Mouse (Mus musculus) embryonic facial prominence, embryonic 11.5 days (tissue): ENCODE data around the gene Cnn2. TPM values are rescaled to one million over a fixed set of nuclear protein-coding genes. Genes with fewer than 3 reads are reported as not detected.
"Not testable (repeated sequence)": the region's sequence is repeated elsewhere in the genome, so short reads cannot be mapped to it uniquely, and the experiment has no call there.

Experiments used
- ATAC-seq: fragments of 200-750 bp; cut with Nextera tagmentation; replicated peaks from 2 replicates; pipeline ENCODE4 v1.8.0; 2017; ENCODE audit warnings: low read depth; ENCODE audit not compliant: insufficient number of reproducible peaks, low FRiP score, low TSS enrichment
- DNase-seq: peaks from one replicate; pipeline ENCODE4 v3.0.0-alpha.2; 2015; ENCODE audit warnings: low spot score
- H3K27ac ChIP-seq: fragments of 300-500 bp; sonication (generic); replicated peaks from 2 replicates; pipeline ENCODE4 v1.5.1; 2014; ENCODE audit warnings: mild to moderate bottlenecking, low read depth, low read length, control low read depth
- H3K27me3 ChIP-seq: fragments of 300-500 bp; sonication (generic); 2 replicates; pipeline ENCODE4 v1.6.1; 2014; ENCODE audit warnings: mild to moderate bottlenecking, low read length, moderate library complexity, mixed read lengths; ENCODE audit not compliant: control insufficient read depth, insufficient read depth
- H3K36me3 ChIP-seq: fragments of 300-500 bp; sonication (generic); replicated peaks from 2 replicates; pipeline ENCODE4 v1.6.1; 2014; ENCODE audit warnings: low read depth, mild to moderate bottlenecking, low read length, moderate library complexity, mixed read lengths; ENCODE audit not compliant: control insufficient read depth, insufficient read depth
- H3K4me1 ChIP-seq: fragments of 300-500 bp; sonication (generic); 2 replicates; pipeline ENCODE4 v1.6.1; 2014; ENCODE audit warnings: low read length, mixed read lengths; ENCODE audit not compliant: control insufficient read depth, insufficient read depth
- H3K4me2 ChIP-seq: fragments of 300-500 bp; sonication (generic); 2 replicates; pipeline ENCODE4 v1.6.1; 2014; ENCODE audit warnings: low read depth, mild to moderate bottlenecking, control low read depth, low read length, moderate library complexity
- H3K4me3 ChIP-seq: fragments of 300-500 bp; sonication (generic); 2 replicates; pipeline ENCODE4 v1.5.1; 2014; ENCODE audit warnings: low read depth, low read length, control low read depth
- H3K9ac ChIP-seq: fragments of 300-500 bp; sonication (generic); replicated peaks from 2 replicates; pipeline ENCODE4 v1.6.1; 2014; ENCODE audit warnings: mild to moderate bottlenecking, control low read depth, low read length
- H3K9me3 ChIP-seq: fragments of 300-500 bp; sonication (generic); replicated peaks from 2 replicates; pipeline ENCODE4 v1.6.1; 2016; ENCODE audit warnings: mild to moderate bottlenecking, low read length, inconsistent platforms, mixed read lengths; ENCODE audit not compliant: control insufficient read depth
- WGBS: fragments of 180-500 bp; shearing (Covaris S2); extraction: QIAGEN DNeasy Blood & Tissue Kit; methylation state at CpG from one replicate; pipeline ENCODE4 v1.1.7; 2014; 5-methylcytosine and 5-hydroxymethylcytosine counted together
- polyA plus RNA-seq: library from polyadenylated mRNA; unstranded; fragments of >200 nt; fragmentation: Nextera tagmentation; extraction: Ambion mirVana; gene quantifications from 2 replicates; pipeline ENCODE4 v1.2.1, GENCODE M21; 2014

The Cnn2 gene
- polyA plus RNA-seq, 1 experiment from 2014 or later, result 255 TPM

DNA sequence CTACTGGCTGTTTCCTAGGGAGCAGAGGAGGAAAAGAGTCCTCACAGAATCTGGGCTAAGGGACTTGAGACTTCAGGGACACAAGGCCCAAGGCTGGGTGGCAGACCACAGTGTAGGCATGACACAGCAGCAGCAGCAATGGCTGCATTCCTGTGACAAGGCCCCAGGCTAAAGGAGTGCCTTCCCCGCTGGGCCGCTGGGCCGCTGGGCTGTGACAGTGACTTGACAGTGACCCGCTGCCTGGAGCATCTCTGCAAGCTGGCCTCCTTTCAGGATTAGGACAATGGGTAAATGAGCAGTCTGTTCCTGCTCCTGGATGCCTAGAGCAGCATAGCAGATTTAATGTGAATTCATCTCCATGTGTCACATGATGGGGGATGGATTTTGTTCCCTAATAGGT is 55.7 kb downstream of the Cnn2 start:
- no peak for ATAC-seq
- H3K36me3 ChIP-seq, result no peaks in the 10 kb centered on the region
- H3K4me1 ChIP-seq, result no peaks in the 10 kb centered on the region
- DNase-seq, result no peak
- no peak overlapping the region for H3K4me2 ChIP-seq
- H3K9ac ChIP-seq, result peak overlapping the region; percentile 19
- no peak overlapping the region for H3K27ac ChIP-seq
- 26% methylated on average over 4 of the region's 4 CpGs for WGBS
- no peaks in the 10 kb centered on the region for H3K27me3 ChIP-seq
- no peak overlapping the region for H3K4me3 ChIP-seq
- no peaks in the 10 kb centered on the region for H3K9me3 ChIP-seq

DNA sequence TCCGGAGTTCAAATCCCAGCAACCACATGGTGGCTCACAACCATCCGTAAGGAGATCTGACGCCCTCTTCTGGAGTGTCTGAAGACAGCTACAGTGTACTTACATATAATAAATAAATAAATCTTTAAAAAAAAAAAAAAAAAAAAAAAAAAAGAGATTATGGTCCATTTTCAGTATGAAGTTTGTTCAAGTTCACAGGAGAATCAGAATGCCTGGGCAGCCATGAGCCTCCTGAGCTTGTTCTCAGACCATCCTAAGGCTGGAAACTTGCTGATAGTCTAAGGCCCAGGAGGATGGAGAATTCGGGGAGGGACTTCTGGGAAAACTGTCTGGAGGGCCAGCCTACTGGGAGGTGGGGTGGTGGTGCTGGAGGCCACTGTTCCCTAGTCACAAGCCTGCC is 57.0 kb downstream of the Cnn2 start:
- not testable (repeated sequence) for H3K27me3 ChIP-seq, H3K9ac ChIP-seq, H3K9me3 ChIP-seq, H3K36me3 ChIP-seq, H3K27ac ChIP-seq, ATAC-seq, H3K4me1 ChIP-seq, H3K4me3 ChIP-seq, DNase-seq, H3K4me2 ChIP-seq
- 87% methylated on average over 2 of the region's 4 CpGs for WGBS

Other genes starting within 250 kb of the Cnn2 start
- 30.5 and 35.6 TPM in 2 replicates for gene Polrmt, start 242.0 kb upstream of the Cnn2 start, polyA plus RNA-seq
- gene Fgf22, start 233.5 kb upstream of the Cnn2 start, polyA plus RNA-seq, result 0.25 and 0.38 TPM in 2 replicates
- 65.1 and 72.7 TPM in 2 replicates for gene Rnf126, start 221.6 kb upstream of the Cnn2 start, polyA plus RNA-seq
- 2.4 and 2.7 TPM in 2 replicates for gene Fstl3, start 211.3 kb upstream of the Cnn2 start, polyA plus RNA-seq
- not detected in 2 replicates for gene Prss57, start 197.6 kb upstream of the Cnn2 start, polyA plus RNA-seq
- 85.7 and 102 TPM in 2 replicates for gene Palm, start 195.0 kb upstream of the Cnn2 start, polyA plus RNA-seq
- 0.39 and 0.82 TPM in 2 replicates for gene Misp, start 167.6 kb upstream of the Cnn2 start, polyA plus RNA-seq
- 237 and 257 TPM in 2 replicates for gene Ptbp1, start 134.2 kb upstream of the Cnn2 start, polyA plus RNA-seq
- gene Prtn3, start 114.1 kb upstream of the Cnn2 start, polyA plus RNA-seq, result 10.9 and 11.2 TPM in 2 replicates
- gene Plppr3, start 114.0 kb upstream of the Cnn2 start, polyA plus RNA-seq, result 78.3 and 85.8 TPM in 2 replicates
- 0.50 and 0.88 TPM in 2 replicates for gene Elane, start 102.3 kb upstream of the Cnn2 start, polyA plus RNA-seq
- gene Cfd, start 97.7 kb upstream of the Cnn2 start, polyA plus RNA-seq, result not detected in 2 replicates
- 36.5 and 36.9 TPM in 2 replicates for gene Med16, start 79.7 kb upstream of the Cnn2 start, polyA plus RNA-seq
- gene Gm26602, start 77.7 kb upstream of the Cnn2 start, polyA plus RNA-seq, result 4.3 and 11.5 TPM in 2 replicates
- 0.48 and 0.75 TPM in 2 replicates for gene Kiss1r, start 71.6 kb upstream of the Cnn2 start, polyA plus RNA-seq
- 116 and 122 TPM in 2 replicates for gene R3hdm4, start 67.4 kb upstream of the Cnn2 start, polyA plus RNA-seq
- 5.0 and 5.2 TPM in 2 replicates for gene Arid3a, start 61.5 kb upstream of the Cnn2 start, polyA plus RNA-seq
- 118 and 123 TPM in 2 replicates for gene Wdr18, start 28.4 kb upstream of the Cnn2 start, polyA plus RNA-seq
- gene Grin3b, start 17.9 kb upstream of the Cnn2 start, polyA plus RNA-seq, result 0.21 and 0.22 TPM in 2 replicates
- 13.4 and 13.7 TPM in 2 replicates for gene Tmem259, start 4.3 kb upstream of the Cnn2 start, polyA plus RNA-seq
- gene Abca7, start 7.9 kb downstream of the Cnn2 start, polyA plus RNA-seq, result 0.98 and 1.3 TPM in 2 replicates
- 5.2 and 6.7 TPM in 2 replicates for gene Arhgap45, start 28.1 kb downstream of the Cnn2 start, polyA plus RNA-seq
- 266 and 287 TPM in 2 replicates for gene Polr2e, start 51.2 kb downstream of the Cnn2 start, polyA plus RNA-seq
- gene Gpx4, start 58.6 kb downstream of the Cnn2 start, polyA plus RNA-seq, result 515 and 565 TPM in 2 replicates
- gene Sbno2, start 117.0 kb downstream of the Cnn2 start, polyA plus RNA-seq, result 5.6 and 6.6 TPM in 2 replicates
- 16.6 and 18.5 TPM in 2 replicates for gene Stk11, start 127.2 kb downstream of the Cnn2 start, polyA plus RNA-seq
- gene Atp5d, start 150.0 kb downstream of the Cnn2 start, polyA plus RNA-seq, result 360 and 371 TPM in 2 replicates
- gene Cbarp, start 152.3 kb downstream of the Cnn2 start, polyA plus RNA-seq, result 6.8 and 9.0 TPM in 2 replicates
- 60.3 and 62.1 TPM in 2 replicates for gene Midn, start 159.7 kb downstream of the Cnn2 start, polyA plus RNA-seq
- 74.0 and 77.8 TPM in 2 replicates for gene Cirbp, start 177.4 kb downstream of the Cnn2 start, polyA plus RNA-seq
- gene 1600002K03Rik, start 184.4 kb downstream of the Cnn2 start, polyA plus RNA-seq, result 6.0 and 6.8 TPM in 2 replicates
- gene Efna2, start 190.9 kb downstream of the Cnn2 start, polyA plus RNA-seq, result 34.6 and 42.3 TPM in 2 replicates
- 75.1 and 94.3 TPM in 2 replicates for gene Mum1, start 237.8 kb downstream of the Cnn2 start, polyA plus RNA-seq